Mouse (Mus musculus) stomach, postnatal 0 days (tissue): ENCODE results near the gene Cyp2b10.

ENCODE experiments used
- CTCF ChIP-seq: IDR thresholded peaks from 2 replicates; pipeline ENCODE4 v1.5.1; 2016; ENCODE audit warnings: antibody characterized with exemption, low read depth, mild to moderate bottlenecking, moderate library complexity
- EP300 ChIP-seq: optimal IDR thresholded peaks from 2 replicates; pipeline ENCODE3; 2016; ENCODE audit warnings: antibody characterized with exemption

DNA sequence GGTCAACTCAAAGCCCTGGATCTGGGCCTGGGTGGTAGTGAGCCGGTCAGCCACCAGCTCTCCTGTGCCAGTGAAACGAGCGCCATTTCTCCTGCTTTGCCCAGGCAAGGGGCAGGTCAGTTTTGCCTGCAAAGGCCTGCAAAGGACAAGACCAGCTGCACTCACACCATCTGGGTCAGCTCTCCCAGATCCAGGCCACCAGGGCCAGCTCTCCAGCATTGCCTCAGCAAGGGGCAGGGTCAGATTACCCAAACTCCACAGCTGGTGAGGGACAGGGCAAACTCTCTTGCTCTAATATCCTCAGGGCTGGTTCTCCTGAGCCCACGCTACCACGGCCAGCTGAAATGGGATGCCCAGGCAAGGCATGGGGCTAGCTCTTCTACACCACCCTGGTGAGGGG, 4.3 kb upstream of the Cyp2b10 start:
- no peak for TF ChIP-seq CTCF
- TF ChIP-seq EP300: no peak
